Mouse (Mus musculus) cerebellum, adult 2 months (tissue): Measurements from ENCODE around the gene Rab11a. TPM values are rescaled to one million over a fixed set of nuclear protein-coding genes. Genes with fewer than 3 reads are reported as not detected.
A peak's percentile ranks its signal among the peaks of the same experiment; 100 is the strongest.

ENCODE experiments used
- DNase-seq, 2 experiments: peaks; one replicate each; pipeline ENCODE4 v3.0.0; 2021
- H3K27ac ChIP-seq: fragments of 200-500 bp; 2 replicates; pipeline ENCODE4 v1.5.1; 2012; ENCODE audit warnings: low read length, control low read depth, inconsistent platforms; ENCODE audit not compliant: insufficient read depth
- H3K27me3 ChIP-seq: fragments of 200-500 bp; 2 replicates; pipeline ENCODE4 v1.6.1; 2012; ENCODE audit warnings: inconsistent platforms, mild to moderate bottlenecking, low read length, moderate library complexity; ENCODE audit not compliant: control insufficient read depth, insufficient read depth
- H3K4me1 ChIP-seq: fragments of 200-500 bp; 2 replicates; pipeline ENCODE4 v1.6.1; 2011; ENCODE audit warnings: low read length; ENCODE audit not compliant: control insufficient read depth, insufficient read depth
- H3K4me3 ChIP-seq: fragments of 200-500 bp; replicated peaks from 2 replicates; pipeline ENCODE3; 2011; ENCODE audit warnings: mild to moderate bottlenecking, low read depth, low read length, control low read depth; ENCODE audit not compliant: insufficient read depth
- CTCF ChIP-seq: fragments of 200-500 bp; IDR thresholded peaks from 2 replicates; pipeline ENCODE4 v1.5.1; 2011; ENCODE audit warnings: low read depth, mild to moderate bottlenecking, control low read depth, low read length, moderate library complexity, borderline replicate concordance; ENCODE audit not compliant: insufficient read depth
- POLR2A ChIP-seq: fragments of 200-500 bp; IDR thresholded peaks from 2 replicates; pipeline ENCODE4 v1.6.1; 2011; ENCODE audit warnings: low read length, control low read depth, borderline replicate concordance; ENCODE audit not compliant: insufficient read depth
- WGBS: fragments of 180-500 bp; shearing (Covaris S2); methylation state at CpG from one replicate; pipeline ENCODE4 v1.1.7; 2018; 5-methylcytosine and 5-hydroxymethylcytosine counted together
- polyA plus RNA-seq: library from polyadenylated mRNA; depleted of rRNA; stranded (reverse); fragments of >200 nt; gene quantifications from 2 replicates; pipeline ENCODE4 v1.2.3, GENCODE M21; 2012

Rab11a gene
- polyA plus RNA-seq, 1 experiment = 259 TPM

GRCm38 (mm10) chr9:64774883-64775282 is 37.3 kb upstream of the Rab11a start:
- TF ChIP-seq POLR2A (no peak), CTCF (no peak)
- WGBS = 39% methylated on average over 2 of the region's 2 CpGs
- DNase-seq = no peak
- Histone ChIP-seq H3K4me3 (no peak overlapping the region), H3K4me1 (peaks cover 7% of the 10 kb centered on the region; the same call in 1 of the 2 replicates), H3K27ac (peak overlapping the region; percentile 56; the same call in 1 of the 2 replicates), H3K27me3 (no peaks in the 10 kb centered on the region)

GRCm38 (mm10) chr9:64774411-64774811 is 36.9 kb upstream of the Rab11a start:
- 5% methylated on average over 5 of the region's 5 CpGs for WGBS
- DNase-seq = peak; percentile 50 to 62

GRCm38 (mm10) chr9:64773936-64774335 is 36.4 kb upstream of the Rab11a start:
- H3K4me3 ChIP-seq = no peak overlapping the region
- 55% methylated on average over 4 of the region's 4 CpGs for WGBS
- TF ChIP-seq POLR2A (no peak), CTCF (peak; percentile 18; the same call in 1 of the 2 replicates)
- peak; percentile 25 to 32 for DNase-seq
- H3K27ac ChIP-seq = no peak overlapping the region
- H3K4me1 ChIP-seq = peaks cover 7% of the 10 kb centered on the region; the same call in 1 of the 2 replicates
- no peaks in the 10 kb centered on the region for H3K27me3 ChIP-seq

More at GRCm38 (mm10) chr9:64774411-64774811, 36.9 kb upstream of the Rab11a start:
- Histone ChIP-seq H3K27ac (no peak overlapping the region), H3K27me3 (no peaks in the 10 kb centered on the region), H3K4me3 (no peak overlapping the region), H3K4me1 (peaks cover 7% of the 10 kb centered on the region; the same call in 1 of the 2 replicates)
- TF ChIP-seq CTCF (no peak), POLR2A (no peak)

- Histone ChIP-seq H3K27ac (no peak overlapping the region), H3K4me3 (no peak overlapping the region), H3K4me1 (peaks cover 7% of the 10 kb centered on the region; the same call in 1 of the 2 replicates), H3K27me3 (no peaks in the 10 kb centered on the region)
- no peak for DNase-seq
- 94% methylated on average over 8 of the region's 8 CpGs for WGBS
- TF ChIP-seq CTCF (no peak), POLR2A (no peak)
Observed at GRCm38 (mm10) chr9:64773254-64773653, 35.7 kb upstream of the Rab11a start.

- H3K4me3 ChIP-seq = no peak overlapping the region
- H3K27me3 ChIP-seq = no peaks in the 10 kb centered on the region
- peaks cover 7% of the 10 kb centered on the region; the same call in 1 of the 2 replicates for H3K4me1 ChIP-seq
- 17% methylated on average over 5 of the region's 5 CpGs for WGBS
- peak in 1 of 2 experiments; percentile 10 for DNase-seq
- TF ChIP-seq POLR2A (no peak), CTCF (no peak)
- no peak overlapping the region for H3K27ac ChIP-seq
Observed at GRCm38 (mm10) chr9:64771236-64771635, 33.7 kb upstream of the Rab11a start.

- WGBS = 83% methylated on average over 5 of the region's 5 CpGs
- no peak overlapping the region for H3K27ac ChIP-seq
Observed at GRCm38 (mm10) chr9:64770411-64770849, 32.9 kb upstream of the Rab11a start.

DNA sequence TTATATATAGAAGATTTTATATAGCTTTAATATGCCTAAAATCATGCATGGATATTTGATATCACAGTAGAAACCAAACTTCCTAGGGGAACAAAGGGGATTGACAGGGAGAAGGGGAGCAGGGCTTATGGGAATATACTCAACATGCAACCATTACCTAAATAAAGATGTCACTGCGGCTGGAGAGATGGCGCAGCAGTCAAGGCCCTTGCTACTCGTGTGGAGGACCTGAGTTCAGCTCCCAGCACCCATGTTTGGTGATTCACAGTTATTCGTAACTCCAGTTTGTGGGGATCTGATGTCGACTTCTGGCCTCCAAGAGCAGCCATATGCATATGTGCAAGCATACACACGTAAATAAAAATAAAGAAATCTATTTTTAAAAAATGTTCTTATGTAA is 32.4 kb upstream of the Rab11a start:
- no peak overlapping the region for H3K27ac ChIP-seq
- WGBS = 91% methylated on average over 6 of the region's 6 CpGs
- TF ChIP-seq CTCF = no peak
- TF ChIP-seq POLR2A = no peak
- peaks cover 7% of the 10 kb centered on the region; the same call in 1 of the 2 replicates for H3K4me1 ChIP-seq
- no peaks in the 10 kb centered on the region for H3K27me3 ChIP-seq
- no peak for DNase-seq
- H3K4me3 ChIP-seq = no peak overlapping the region

More at GRCm38 (mm10) chr9:64770411-64770849, 32.9 kb upstream of the Rab11a start:
- H3K4me1 ChIP-seq = peaks cover 7% of the 10 kb centered on the region; the same call in 1 of the 2 replicates
- H3K4me3 ChIP-seq = no peak overlapping the region
- H3K27me3 ChIP-seq = no peaks in the 10 kb centered on the region
- no peak for DNase-seq
- no peak for TF ChIP-seq CTCF
- TF ChIP-seq POLR2A = no peak

- 22% methylated on average over 9 of the region's 9 CpGs for WGBS
- peak; percentile 31 to 34 for DNase-seq
- Histone ChIP-seq H3K27ac (no peak overlapping the region), H3K4me1 (peaks cover 1% of the 10 kb centered on the region; the same call in 1 of the 2 replicates), H3K27me3 (no peaks in the 10 kb centered on the region), H3K4me3 (no peak overlapping the region)
- no peak for TF ChIP-seq POLR2A
- TF ChIP-seq CTCF = peak; percentile 45; the same call in 1 of the 2 replicates
Observed at GRCm38 (mm10) chr9:64769066-64769695, 31.6 kb upstream of the Rab11a start.
